Mouse (Mus musculus) G1E (cell line): ENCODE results near the gene Lypd3. TPM values are rescaled to one million over a fixed set of nuclear protein-coding genes. Genes with fewer than 3 reads are reported as not detected.
"Not testable (repeated sequence)": the region's sequence is repeated elsewhere in the genome, so short reads cannot be mapped to it uniquely, and the experiment has no call there.

Experiments used
- ATAC-seq: 2 replicates; pipeline ENCODE4 v1.8.0; 2016; ENCODE audit warnings: mild to moderate bottlenecking; ENCODE audit not compliant: insufficient number of reproducible peaks, poor library complexity, low FRiP score, severe bottlenecking; ENCODE audit errors: extremely low read depth
- DNase-seq: peaks from one replicate; pipeline ENCODE4 v3.0.0; 2012; ENCODE audit warnings: low spot score
- H3K27me3 ChIP-seq: 2 replicates; pipeline ENCODE4 v1.6.1; 2012; ENCODE audit warnings: mild to moderate bottlenecking, low read length, inconsistent platforms; ENCODE audit not compliant: insufficient read depth
- H3K36me3 ChIP-seq: replicated peaks from 2 replicates; pipeline ENCODE3; 2012; ENCODE audit warnings: mild to moderate bottlenecking, inconsistent platforms
- H3K4me1 ChIP-seq: 2 replicates; pipeline ENCODE4 v1.6.1; 2012; ENCODE audit warnings: low read depth, low read length, inconsistent platforms, mixed read lengths; ENCODE audit not compliant: insufficient read depth
- H3K4me3 ChIP-seq: 2 replicates; pipeline ENCODE4 v1.5.1; 2012; ENCODE audit warnings: low read depth, mild to moderate bottlenecking, inconsistent platforms, low read length, moderate library complexity, mixed read lengths
- H3K9me3 ChIP-seq: replicated peaks from 2 replicates; pipeline ENCODE4 v1.6.1; 2012; ENCODE audit warnings: inconsistent platforms
- CTCF ChIP-seq: IDR thresholded peaks from 2 replicates; pipeline ENCODE4 v1.5.1; 2012; ENCODE audit warnings: low read depth, low read length, inconsistent platforms, mixed read lengths
- GATA1 ChIP-seq: IDR thresholded peaks from 2 replicates; pipeline ENCODE4 v1.6.1; 2012; ENCODE audit warnings: borderline replicate concordance, low read length, inconsistent platforms, mixed read lengths
- GATA2 ChIP-seq: IDR thresholded peaks from 2 replicates; pipeline ENCODE4 v1.6.1; 2012; ENCODE audit warnings: low read depth, low read length, inconsistent platforms, borderline replicate concordance
- POLR2AphosphoS5 ChIP-seq: IDR thresholded peaks from 2 replicates; pipeline ENCODE4 v1.6.1; 2012; ENCODE audit warnings: low read depth, low read length, inconsistent platforms; ENCODE audit not compliant: insufficient replicate concordance
- TAL1 ChIP-seq: conservative IDR thresholded peaks from 2 replicates; pipeline ENCODE4 v1.6.1; 2012; ENCODE audit warnings: low read depth, low read length, inconsistent platforms, mixed read lengths
- polyA plus RNA-seq: library from polyadenylated mRNA; stranded (reverse); fragments of >175 nt; gene quantifications from 2 replicates; pipeline ENCODE4 v1.2.3, GENCODE M21; 2012
- total RNA-seq, 2 experiments: library from RNA; stranded (forward) in 1 of 2; stranded (reverse) in 1 of 2; fragments of 200-1000 nt in 1 of 2; fragments of >200 nt in 1 of 2; fragmentation: Nextera tagmentation in 1 of 2; gene quantifications; 2 replicates each; pipeline ENCODE4 v1.2.3; 2014 to 2017

Lypd3 gene
- total and polyA plus RNA-seq, 3 experiments = not detected

- H3K4me1 ChIP-seq = peaks cover 11% of the 10 kb centered on the region
- H3K4me3 ChIP-seq = peak overlapping the region; percentile 71
- H3K9me3 ChIP-seq = no peaks in the 10 kb centered on the region
- ATAC-seq = peak; percentile 79
- TF ChIP-seq GATA2 (no peak), CTCF (no peak), POLR2AphosphoS5 (no peak), TAL1 (no peak), GATA1 (no peak)
- H3K36me3 ChIP-seq = peaks cover 27% of the 10 kb centered on the region
- peaks cover 12% of the 10 kb centered on the region; the same call in 1 of the 2 replicates for H3K27me3 ChIP-seq
- peak; percentile 75 for DNase-seq
Measured at GRCm38 (mm10) chr7:24610879-24611494, 25.4 kb upstream of the Lypd3 start.

- Histone ChIP-seq H3K4me3 (peak overlapping the region; percentile 71; the same call in 1 of the 2 replicates), H3K4me1 (peaks cover 11% of the 10 kb centered on the region), H3K27me3 (peaks cover 12% of the 10 kb centered on the region; the same call in 1 of the 2 replicates), H3K36me3 (peaks cover 32% of the 10 kb centered on the region), H3K9me3 (no peaks in the 10 kb centered on the region)
- no peak for TF ChIP-seq POLR2AphosphoS5
- no peak for TF ChIP-seq GATA2
- TF ChIP-seq CTCF = no peak
- TF ChIP-seq GATA1 = no peak
- TF ChIP-seq TAL1 = no peak
- ATAC-seq (no peak), DNase-seq (no peak)
Measured at GRCm38 (mm10) chr7:24611709-24612108, 24.6 kb upstream of the Lypd3 start.

- ATAC-seq (no peak), DNase-seq (no peak)
- peaks cover 12% of the 10 kb centered on the region; the same call in 1 of the 2 replicates for H3K27me3 ChIP-seq
- no peak for TF ChIP-seq POLR2AphosphoS5
- no peak for TF ChIP-seq GATA1
- TF ChIP-seq TAL1 = no peak
- TF ChIP-seq CTCF = no peak
- TF ChIP-seq GATA2 = no peak
- H3K9me3 ChIP-seq = no peaks in the 10 kb centered on the region
- H3K4me1 ChIP-seq = peaks cover 11% of the 10 kb centered on the region
- peaks cover 33% of the 10 kb centered on the region for H3K36me3 ChIP-seq
- no peak overlapping the region for H3K4me3 ChIP-seq
Measured at GRCm38 (mm10) chr7:24612308-24612910, 23.9 kb upstream of the Lypd3 start.

GRCm38 (mm10) chr7:24614816-24615215, 21.5 kb upstream of the Lypd3 start:
- Histone ChIP-seq H3K9me3 (no peaks in the 10 kb centered on the region), H3K36me3 (peaks cover 40% of the 10 kb centered on the region), H3K4me3 (no peak overlapping the region), H3K4me1 (peaks cover 15% of the 10 kb centered on the region), H3K27me3 (peaks cover 12% of the 10 kb centered on the region; the same call in 1 of the 2 replicates)
- TF ChIP-seq GATA2 (no peak), GATA1 (no peak)
- no peak for ATAC-seq
- no peak for DNase-seq

GRCm38 (mm10) chr7:24617763-24618162, 18.6 kb upstream of the Lypd3 start:
- peaks cover 6% of the 10 kb centered on the region; the same call in 1 of the 2 replicates for H3K27me3 ChIP-seq
- DNase-seq (no peak), ATAC-seq (no peak)
- peaks cover 4% of the 10 kb centered on the region; the same call in 1 of the 2 replicates for H3K4me1 ChIP-seq
- no peaks in the 10 kb centered on the region; the same call in 1 of the 2 replicates for H3K9me3 ChIP-seq
- H3K36me3 ChIP-seq = peaks cover 49% of the 10 kb centered on the region
- TF ChIP-seq POLR2AphosphoS5 (no peak), GATA2 (no peak), TAL1 (no peak), CTCF (no peak), GATA1 (no peak)
- H3K4me3 ChIP-seq = no peak overlapping the region

- not testable (repeated sequence) for H3K9me3 ChIP-seq, H3K4me1 ChIP-seq, ATAC-seq, H3K27me3 ChIP-seq, H3K4me3 ChIP-seq, DNase-seq
- H3K36me3 ChIP-seq = peaks cover 53% of the 10 kb centered on the region
Measured at GRCm38 (mm10) chr7:24618374-24618773, 18.0 kb upstream of the Lypd3 start.
